Mouse (Mus musculus) c-Kit-positive CD71-negative TER-119-negative erythroid progenitor cells, embryonic 14.5 days (primary cell): ENCODE results near the gene Chaf1a.

Experiments used
- DNase-seq: peaks from one replicate; pipeline ENCODE4 v3.0.0-alpha.2; 2013; ENCODE audit warnings: low read depth

Chaf1a gene

DNA sequence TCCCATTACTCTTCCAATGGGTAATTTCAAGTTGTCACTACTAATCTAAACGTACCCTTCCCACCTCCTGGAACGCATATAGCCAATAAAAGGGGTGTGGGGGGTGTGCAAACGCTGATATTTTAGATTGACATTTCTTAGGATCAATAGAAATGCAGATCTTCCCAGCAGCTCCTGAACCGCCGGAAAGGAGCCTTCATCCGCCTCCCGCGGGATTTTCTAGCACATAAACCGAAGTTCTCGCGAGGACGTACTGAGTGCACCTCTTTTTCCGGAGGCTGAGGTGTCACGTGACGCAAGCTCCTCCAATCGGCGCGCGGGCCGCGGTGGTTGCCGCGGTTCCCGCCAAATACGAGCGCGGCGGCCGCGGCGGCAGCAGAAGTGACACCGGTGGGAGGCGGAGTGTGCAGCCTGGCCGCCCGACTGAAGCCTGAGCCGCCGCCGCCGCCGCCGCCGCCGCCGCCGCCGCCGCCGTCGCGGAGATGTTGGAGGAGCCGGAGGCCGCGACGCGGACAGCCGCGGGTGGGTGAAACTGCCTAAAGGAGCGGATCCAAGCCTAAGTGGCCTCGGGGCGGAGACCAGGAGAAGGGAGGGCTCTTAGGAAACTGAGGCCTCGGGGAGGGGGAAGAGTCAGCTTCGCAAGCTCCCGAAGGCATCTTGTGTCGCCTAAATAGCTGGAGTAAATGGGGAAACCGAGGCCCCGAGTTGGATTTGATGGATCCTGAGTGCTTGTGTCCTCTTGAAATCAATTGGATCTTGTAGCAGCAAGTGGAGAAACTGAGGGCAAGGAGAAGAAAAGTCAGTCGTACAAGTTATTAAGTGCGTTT, at the start of gene Chaf1a:
Chaf1a (plus strand) TSS at position 410 of the 827 bp plus-strand sequence.
- peak; percentile 98 for DNase-seq

DNA sequence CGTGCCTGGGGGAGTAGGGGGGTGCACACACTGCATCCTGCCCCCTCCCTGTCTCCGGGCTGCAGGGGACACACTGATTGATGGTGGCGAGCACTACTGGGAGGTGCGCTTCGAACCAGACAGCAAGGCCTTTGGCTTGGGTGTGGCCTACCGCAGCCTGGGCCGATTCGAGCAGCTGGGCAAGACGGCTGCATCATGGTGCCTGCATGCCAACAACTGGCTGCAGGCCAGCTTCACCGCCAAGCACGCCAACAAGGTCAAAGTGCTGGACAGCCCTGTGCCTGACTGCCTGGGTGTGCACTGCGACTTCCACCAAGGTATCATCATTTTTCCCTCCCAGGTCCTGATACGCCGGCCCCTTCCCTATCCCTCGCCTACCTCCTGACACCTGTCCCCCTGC, 44.2 kb upstream of the Chaf1a start:
- no peak for DNase-seq

DNA sequence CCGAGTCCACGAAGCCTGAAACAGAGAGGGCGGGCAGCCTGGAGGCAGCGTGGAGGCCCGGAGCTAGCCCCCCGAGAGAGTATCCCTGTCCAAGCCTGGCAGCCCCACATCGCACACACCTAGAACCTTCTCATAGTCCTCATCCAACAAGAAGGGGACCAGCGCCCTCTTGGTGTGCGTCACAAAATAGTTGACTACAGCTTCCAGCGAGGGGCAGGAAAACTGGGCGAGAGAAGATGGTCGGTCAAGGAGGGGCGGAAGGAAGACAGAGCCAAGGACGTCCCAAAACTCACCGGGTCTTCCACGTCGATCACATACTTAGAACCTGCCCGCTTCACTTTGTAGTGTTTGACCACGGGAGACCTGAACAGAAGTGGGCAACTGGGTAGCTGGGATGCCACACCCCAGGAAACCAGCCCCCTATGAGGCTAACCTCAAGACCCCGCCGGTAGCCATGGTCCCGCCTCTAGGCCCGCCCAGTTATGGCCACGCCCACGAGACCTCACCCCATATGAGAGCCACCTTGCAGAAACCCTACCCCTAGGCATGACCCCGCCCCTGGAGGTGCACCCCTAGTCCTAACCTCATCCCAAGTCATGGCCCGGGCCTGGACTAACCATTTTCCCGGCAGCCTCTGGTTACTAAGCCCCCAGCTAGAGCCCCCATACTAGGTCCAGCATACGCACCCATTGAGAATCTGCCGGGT, 40.3 kb upstream of the Chaf1a start:
- no peak for DNase-seq

DNA sequence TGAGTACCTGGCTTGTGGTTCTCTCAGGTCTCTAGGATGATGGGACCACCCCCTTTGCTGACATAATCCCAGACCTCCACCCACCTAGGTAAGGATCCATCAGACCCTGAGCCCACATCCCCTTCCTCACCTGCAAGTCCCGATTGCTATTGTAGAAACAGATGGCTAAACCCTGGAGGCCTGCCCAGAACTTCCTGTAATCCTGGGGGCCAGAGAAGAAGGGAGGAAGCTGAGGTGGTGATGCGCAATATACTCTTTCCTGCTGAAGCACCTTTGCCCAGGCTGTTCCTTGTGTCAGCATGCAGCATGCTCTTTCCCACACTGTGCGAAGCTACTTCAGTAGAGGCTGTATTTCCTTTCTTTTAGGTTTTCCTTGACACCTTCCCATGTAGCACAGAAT, 37.2 kb upstream of the Chaf1a start:
- DNase-seq, result no peak

DNA sequence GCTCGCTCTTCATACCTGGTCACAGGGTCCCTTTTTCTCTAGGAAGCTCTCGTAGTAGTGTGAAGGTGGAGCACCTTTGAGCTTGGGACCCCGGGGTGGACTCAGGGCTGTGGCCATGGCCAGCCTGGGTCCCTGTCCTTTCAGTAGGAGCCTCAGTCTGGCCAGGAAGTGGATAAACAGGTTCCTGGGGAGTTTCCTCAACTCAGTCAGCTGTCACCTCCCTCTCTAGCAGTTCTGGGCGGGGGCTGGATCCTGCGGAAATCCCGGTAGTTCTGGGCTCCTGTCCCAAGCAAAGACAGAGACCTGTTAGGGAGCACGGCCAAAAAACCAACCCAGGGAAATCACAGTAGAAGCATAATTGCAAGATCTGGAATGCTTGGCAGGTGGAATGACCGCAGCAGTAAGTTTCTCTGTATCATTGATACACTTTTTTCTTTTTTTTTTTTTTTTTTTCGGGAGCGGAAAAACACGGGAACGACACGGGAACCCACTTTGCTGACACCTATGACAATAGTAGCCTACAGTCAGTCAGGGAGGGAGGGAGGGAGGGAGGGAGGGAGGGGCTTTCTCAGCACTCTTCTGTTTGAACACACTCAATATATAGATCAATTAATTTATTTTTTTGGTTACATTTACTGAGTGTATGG, 34.7 kb upstream of the Chaf1a start, which contains the start of the genes Stap2 and Mpnd:
Stap2 (minus strand) TSS at position 170 of the 647 bp plus-strand sequence.
Mpnd (plus strand) TSS at position 297 of the 647 bp plus-strand sequence.
- peak; percentile 56 for DNase-seq

DNA sequence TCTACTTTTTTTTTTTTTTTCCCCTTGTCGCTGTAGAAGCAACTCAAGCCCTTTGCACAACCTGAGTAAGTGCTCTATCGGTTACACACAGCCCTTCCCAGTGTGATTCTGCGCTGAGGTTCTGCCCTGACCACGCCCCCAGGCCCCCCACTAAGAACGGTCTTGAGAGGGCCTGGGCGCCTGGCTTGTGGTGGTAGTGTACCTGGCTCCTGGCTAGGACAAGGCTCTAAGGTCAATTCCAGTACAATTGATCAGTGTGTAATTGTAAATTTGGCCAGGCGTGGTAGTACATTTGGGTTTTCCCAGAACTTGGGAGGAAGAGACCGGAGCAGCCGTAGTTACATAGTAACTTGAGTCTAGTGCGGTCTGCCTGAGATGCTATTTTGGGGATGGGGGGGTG, 33.3 kb upstream of the Chaf1a start:
- DNase-seq, result no peak

DNA sequence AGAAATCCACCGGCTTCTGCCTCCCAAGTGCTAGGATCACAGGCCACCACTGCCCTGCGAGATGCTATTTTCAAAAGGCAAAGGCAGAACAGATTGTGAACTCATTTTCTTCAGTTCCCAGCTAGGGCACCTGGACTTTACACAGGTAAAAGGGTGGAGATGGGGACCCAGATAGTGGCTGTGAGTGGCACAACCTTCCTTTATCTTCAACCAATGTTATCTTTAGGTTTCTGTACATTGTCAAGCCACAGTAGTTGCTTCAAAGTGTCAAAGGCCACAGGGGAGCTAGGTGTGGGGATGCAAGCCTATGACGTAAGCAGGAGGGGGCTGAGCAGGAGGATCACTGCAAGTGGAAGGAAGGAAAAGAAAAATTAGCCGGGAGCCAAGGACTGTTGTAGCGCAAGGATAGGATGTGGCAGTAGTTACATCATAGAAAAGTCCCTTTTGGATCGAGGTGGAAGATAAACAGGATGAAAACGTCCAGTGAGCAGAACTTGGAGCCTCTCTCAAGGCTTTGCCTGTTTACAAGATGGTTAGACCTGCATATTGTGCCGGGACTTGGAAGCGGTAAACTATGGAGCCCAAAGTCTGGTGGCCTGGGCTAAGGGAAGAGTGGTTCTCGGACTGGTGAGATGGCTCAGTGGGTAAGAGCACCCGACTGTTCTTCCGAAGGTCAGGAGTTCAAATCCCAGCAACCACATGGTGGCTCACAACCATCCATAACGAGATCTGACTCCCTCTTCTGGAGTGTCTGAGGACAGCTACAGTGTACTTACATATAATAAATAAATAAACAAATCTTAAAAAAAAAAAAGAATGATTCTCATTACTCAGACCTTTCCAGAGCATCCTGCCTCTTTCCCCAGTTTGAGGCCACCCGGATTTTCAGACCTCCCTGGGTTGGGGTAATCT, 32.5 kb upstream of the Chaf1a start:
- DNase-seq, result no peak

DNA sequence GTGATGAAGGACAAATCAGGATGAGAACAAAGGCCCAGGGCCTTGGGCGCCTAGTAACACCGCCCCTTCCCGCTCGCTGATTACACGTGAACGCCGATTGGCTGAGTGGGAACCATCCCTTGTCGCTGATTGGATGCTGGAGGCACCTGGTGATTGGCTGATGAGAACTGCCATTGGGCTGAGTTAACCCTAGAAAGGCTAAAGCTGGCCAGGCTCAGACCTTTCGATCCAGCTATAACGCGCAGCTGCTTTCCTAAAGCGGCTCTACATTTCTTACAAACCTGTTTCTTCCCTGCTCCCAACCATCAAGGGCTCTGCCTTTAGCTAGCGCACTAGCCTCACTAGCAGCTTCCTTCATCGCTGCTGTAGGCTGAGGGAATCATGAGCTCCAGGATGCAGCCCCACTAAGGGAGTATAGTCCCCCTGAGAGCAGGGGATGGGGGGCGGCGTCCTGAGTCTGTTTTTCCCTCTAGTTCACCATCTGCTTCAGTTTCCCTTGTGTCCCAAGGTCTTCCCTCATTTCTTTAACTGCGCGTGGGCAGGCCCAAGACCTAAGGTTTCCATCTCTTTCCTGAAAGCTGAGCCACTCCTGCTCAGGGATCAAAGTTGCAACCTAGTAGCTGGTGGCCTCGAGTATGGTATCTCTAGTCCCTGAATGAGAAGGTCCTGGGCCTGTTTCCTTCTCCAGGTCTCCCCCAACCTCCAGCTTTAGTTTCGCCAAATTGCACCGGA, 31.7 kb upstream of the Chaf1a start:
- peak; percentile 87 for DNase-seq

DNA sequence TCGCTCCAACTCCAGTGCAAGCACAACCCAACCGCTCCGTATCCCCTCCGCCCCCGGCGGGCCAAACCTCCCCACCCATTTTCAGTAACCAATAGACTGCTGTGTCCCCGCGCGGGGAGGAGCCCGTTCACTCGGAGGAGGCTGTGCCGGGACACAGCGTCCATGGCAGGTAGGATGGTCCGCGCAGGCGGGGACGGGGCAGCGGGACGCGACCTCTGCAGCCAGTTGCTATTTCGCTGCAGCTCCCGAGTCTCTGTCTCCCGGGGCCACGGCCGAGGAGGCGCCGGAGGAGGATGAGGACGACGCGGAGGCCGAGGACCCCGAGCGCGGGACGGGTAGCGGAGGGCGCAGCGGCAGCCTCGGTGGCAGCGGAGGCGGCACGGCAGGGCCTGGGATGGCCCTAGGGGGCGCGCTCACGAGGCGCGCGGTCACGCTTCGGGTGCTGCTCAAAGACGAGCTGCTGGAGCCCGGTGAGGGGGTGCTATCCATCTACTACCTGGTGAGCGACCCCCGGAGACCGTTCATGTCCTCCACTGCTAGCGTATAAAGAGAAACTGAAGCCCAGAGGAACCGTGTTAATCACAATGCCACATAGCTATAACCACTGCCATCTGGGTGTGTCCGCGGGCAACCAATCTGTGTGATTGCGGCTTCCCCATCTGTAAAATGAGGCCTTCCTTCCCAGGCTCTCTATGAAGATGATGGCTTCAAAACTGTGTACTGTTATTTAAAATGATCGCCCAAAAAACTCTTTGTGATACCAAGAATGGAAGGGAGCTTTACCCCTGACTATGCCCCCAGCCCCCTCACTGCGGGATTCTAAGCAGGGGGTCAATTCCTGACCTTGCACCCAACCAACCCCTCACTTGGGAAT, 30.9 kb upstream of the Chaf1a start:
- DNase-seq, result peak; percentile 82

DNA sequence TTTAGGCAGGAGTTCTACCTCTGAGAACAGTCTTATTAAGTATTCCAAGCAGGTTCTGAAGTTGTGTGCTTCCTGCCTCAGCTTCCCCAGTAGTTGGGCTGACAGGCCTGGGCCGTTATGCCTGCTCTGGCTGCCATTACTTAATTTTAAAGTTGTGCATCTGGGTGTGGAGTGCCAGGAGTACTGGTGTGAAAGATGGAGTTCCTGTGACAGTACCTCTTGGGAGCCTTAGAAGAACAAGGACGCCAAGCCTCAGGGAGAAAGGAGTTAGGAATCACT, 30.3 kb upstream of the Chaf1a start:
- no peak for DNase-seq

DNA sequence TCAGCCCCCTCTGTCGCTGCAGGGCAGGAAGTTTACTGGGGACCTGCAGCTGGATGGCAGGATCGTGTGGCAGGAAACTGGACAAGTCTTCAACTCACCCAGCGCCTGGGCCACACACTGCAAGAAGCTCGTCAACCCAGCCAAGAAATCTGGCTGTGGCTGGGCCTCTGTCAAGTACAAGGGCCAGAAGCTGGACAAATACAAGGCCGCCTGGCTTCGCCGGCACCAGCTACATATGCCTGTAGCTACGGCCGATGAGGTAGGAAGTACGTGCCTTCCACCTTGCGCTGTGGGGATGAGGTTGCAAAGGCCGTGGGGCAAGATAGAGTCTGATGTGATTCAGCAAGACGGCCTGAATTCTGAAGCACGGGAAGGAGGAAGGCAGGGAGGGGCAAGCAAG, 30.0 kb upstream of the Chaf1a start:
- no peak for DNase-seq

DNA sequence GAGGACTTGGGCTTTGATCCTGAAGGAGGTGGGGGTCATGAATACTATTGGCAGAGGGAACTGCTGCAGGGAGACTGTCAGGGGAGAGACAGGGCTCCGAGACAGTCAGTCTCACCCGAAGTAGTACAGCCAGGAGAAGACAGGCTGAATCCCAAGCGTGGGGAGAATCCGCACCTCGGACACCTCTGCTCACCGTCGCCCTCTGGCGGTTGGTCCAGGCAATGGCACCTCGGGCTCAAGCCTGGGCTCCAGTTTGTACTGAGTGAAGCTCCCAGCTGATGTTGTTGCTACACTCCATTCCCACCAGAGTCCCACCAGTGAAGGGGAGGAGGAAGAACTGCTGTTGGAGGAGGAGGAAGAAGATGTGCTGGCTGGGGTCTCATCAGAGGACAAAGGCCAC, 29.6 kb upstream of the Chaf1a start:
- peak; percentile 60 for DNase-seq

DNA sequence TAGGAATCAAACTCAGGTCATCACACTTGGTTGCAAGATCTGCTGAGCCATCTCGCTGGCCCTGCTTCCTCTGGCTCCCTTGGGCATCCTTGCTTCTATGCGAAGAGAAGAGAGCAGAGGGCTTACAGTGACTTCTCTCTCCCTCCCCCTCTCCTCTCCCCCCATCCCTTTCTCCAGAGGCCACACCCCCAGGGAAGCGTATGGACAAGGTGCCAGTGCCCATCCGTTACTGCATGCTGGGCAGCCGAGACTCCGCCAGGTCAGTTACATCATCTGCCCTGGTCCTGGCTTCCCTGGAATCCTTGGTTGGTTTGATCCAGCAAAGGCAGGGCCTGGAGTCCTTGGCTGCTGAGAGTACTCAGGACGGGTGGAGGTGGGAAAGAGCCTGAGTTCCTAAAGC, 28.8 kb upstream of the Chaf1a start:
- no peak for DNase-seq

DNA sequence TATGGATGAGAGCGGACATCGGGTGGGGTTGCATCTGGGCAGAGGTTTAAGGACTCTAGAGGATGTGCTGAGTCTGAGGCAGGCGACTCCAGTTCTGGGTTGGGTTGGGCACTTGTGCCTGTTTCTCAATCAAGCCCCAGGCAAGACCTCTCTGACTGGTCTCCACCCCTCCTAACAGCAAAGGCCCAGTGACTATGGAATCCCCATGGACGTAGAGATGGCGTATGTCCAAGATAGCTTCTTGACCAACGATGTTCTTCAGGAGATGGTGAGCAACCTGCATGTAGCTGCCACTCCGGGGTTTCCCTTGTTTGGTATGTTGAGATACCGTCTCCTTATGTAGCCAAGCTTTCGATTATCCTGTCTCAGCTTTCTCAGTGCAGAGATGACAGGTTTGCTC, 24.9 kb upstream of the Chaf1a start:
- no peak for DNase-seq

DNA sequence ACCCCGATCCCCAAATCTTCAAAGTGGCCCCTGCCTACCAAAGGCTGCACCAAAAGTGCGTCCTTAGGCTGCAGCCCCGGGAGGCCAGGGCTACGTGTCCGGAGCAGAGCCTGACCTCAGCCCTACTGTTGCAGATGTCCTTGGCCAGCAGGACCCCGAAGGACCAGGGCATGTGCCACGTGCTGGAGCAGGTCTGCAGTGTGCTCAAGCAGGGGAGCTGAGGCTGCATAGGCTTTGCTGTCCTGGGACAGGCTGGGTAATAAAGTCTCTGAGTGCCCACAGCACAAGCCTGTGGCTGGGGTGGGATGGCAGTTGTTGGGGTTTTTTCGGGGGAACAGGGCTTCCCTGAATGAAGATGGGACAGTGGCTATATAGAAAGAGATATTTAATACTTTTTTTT, 23.9 kb upstream of the Chaf1a start:
- DNase-seq, result no peak

DNA sequence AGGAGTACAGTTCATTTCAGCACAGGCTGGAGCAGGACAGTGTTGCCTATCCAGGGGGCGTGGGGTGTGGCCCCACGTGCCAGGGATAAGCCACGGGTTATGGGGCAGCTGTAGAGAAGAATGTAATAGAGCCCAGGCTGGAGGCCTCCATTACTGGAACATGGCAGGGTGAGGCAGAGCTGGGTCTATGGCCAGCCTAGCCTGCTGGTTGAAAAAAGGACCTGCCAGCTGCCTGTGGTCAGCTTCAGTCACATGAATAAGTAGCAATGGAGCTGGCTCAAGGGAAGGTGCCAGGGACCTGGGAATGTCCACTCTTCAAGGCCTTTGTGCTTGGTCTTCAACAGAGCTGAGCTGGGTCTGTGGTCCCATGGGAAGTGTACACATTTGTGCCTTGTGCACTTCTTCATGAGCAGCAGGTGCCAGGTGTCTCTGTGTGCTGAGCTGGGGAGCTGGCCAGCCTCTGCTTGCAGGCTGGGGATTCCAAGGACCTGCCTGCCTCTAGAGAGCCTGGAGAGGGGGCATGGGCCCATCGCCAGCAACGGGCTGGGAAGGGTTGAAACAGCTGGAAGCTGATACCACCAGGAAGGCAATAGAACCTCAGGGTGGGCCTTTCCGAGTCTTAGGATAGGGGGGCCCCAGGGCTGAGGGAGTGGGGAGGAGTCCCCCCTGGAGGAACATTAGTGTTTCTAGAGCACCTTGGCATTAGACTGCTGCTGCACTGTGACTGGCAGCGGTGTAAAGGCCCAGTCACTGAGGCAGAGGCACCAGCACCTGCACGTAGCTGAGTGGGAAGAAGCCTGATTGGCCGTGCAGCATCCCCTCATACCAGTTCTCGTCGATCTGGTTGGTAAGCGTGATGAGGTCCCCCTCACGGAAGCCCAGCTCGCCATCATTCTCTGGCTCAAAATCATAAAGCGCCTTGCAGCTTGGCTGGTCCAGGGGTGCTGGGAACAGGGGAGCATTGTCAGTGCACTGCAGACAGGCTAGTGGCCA, 23.1 kb upstream of the Chaf1a start:
- no peak for DNase-seq

DNA sequence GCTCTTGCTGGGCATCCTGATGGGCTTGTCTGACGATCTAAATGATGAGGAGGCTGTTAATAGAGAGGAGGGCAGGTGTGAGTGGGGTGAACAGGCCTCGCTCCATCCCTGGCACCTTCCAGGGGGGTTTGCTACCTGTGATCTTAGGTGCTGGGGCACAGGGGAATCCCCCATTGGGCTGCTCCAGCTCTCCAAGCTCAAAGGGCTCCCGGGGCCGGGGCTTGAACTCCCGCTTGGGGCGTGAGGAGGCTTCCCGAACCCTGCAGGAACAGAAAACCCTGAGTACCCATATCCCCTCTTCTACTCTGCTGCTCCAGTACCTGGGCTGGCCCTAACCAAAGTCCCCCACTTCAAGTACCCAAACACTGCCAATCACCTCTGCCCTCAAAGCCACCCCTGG, 22.4 kb upstream of the Chaf1a start:
- no peak for DNase-seq

DNA sequence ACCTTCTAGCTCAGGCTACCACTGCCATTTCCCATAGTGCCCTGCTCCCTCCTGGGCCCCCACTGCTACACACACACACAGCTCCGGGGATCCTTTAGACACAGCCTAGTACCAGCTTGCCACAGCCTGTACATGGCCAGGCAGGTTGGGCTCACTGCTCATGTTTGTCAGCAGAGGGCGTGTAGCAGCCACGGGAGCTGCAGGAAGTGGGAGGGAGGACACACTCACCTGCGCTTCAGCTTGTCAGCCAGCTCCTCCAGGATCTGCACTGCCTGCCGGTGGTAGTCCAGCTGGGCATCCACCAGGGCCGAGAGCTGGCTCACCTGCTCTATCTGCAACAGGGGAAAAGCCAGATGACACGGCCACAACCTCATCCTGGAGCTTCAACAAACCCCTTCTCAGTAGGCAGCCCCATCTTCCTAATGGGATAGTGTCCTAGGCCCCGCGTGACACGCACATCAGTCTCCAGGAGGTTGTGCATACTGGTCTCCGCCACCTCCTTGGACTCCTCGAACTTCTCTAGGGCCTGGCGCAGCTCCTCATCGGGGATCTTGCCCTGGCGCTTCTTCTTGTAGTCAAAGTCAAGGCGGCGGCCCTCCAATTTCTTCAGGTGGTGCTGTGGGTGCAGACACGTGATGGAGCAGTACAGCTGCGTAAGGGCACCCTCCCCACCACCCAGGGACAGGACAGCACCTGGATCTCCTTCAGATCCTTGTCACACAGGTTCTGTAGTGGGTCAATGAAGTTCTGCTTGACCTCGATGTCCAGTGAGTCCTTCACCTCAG, 21.7 kb upstream of the Chaf1a start:
- DNase-seq, result no peak
